Mouse (Mus musculus) neural tube, embryonic 14.5 days (tissue): ENCODE results near the gene Gpbar1. TPM values are rescaled to one million over a fixed set of nuclear protein-coding genes. Genes with fewer than 3 reads are reported as not detected.

Source experiments
- ATAC-seq: fragments of 200-750 bp; cut with Nextera tagmentation; 2 replicates; pipeline ENCODE4 v1.8.0; 2017; ENCODE audit warnings: low read depth, mild to moderate bottlenecking, moderate TSS enrichment, moderate library complexity
- H3K27ac ChIP-seq: fragments of 300-500 bp; sonication (generic); 2 replicates; pipeline ENCODE4 v1.5.1; 2014; ENCODE audit warnings: low read depth, mild to moderate bottlenecking, control low read depth, low read length, moderate library complexity, mixed read lengths
- H3K27me3 ChIP-seq: fragments of 300-500 bp; sonication (generic); 2 replicates; pipeline ENCODE4 v1.6.1; 2014; ENCODE audit warnings: low read length; ENCODE audit not compliant: control insufficient read depth, insufficient read depth
- H3K36me3 ChIP-seq: fragments of 300-500 bp; sonication (generic); 2 replicates; pipeline ENCODE4 v1.6.1; 2014; ENCODE audit warnings: low read length, mixed read lengths; ENCODE audit not compliant: control insufficient read depth, insufficient read depth
- H3K4me1 ChIP-seq: fragments of 300-500 bp; sonication (generic); 2 replicates; pipeline ENCODE4 v1.6.1; 2014; ENCODE audit warnings: low read length; ENCODE audit not compliant: control insufficient read depth, insufficient read depth
- H3K4me2 ChIP-seq: fragments of 300-500 bp; sonication (generic); 2 replicates; pipeline ENCODE4 v1.6.1; 2014; ENCODE audit warnings: mild to moderate bottlenecking, low read depth, low read length, control low read depth
- H3K4me3 ChIP-seq: fragments of 300-500 bp; sonication (generic); 2 replicates; pipeline ENCODE4 v1.5.1; 2014; ENCODE audit warnings: low read depth, low read length, control low read depth, mixed read lengths
- H3K9ac ChIP-seq: fragments of 300-500 bp; sonication (generic); replicated peaks from 2 replicates; pipeline ENCODE4 v1.6.1; 2014; ENCODE audit warnings: low read depth, mild to moderate bottlenecking, control low read depth, low read length, mixed read lengths
- H3K9me3 ChIP-seq: fragments of 300-500 bp; sonication (generic); 2 replicates; pipeline ENCODE4 v1.6.1; 2016; ENCODE audit warnings: low read length; ENCODE audit not compliant: control insufficient read depth
- WGBS: fragments of 180-500 bp; shearing (Covaris S2); extraction: QIAGEN DNeasy Blood & Tissue Kit; methylation state at CpG from one replicate; pipeline ENCODE4 v1.1.7; 2014; 5-methylcytosine and 5-hydroxymethylcytosine counted together
- polyA plus RNA-seq: library from polyadenylated mRNA; unstranded; fragments of >200 nt; fragmentation: Nextera tagmentation; extraction: Ambion mirVana; gene quantifications from 2 replicates; pipeline ENCODE4 v1.2.1, GENCODE M21; 2014

Gene Gpbar1
- polyA plus RNA-seq, 1 experiment from 2014 or later = not detected

DNA sequence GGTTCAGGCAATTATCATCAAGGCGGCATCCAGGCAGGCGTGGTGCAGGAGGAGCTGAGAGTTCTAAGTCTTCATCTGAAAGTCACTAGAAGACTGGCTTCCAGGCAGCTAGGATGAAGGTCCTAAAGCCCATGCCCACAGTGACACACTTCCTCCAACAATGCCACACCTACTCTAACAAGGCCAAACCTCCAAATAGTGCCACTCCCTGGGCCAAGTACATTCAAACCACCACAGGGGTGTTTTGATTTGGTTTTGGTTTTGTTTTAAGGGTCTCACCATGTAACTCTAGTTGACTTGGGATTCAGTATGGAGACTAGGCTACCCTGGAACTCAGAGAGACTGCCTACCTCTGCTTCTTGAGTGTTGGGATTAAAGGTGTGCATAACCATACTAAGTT, 27.2 kb downstream of the Gpbar1 start, which contains the start of gene Tmbim1:
Gene Tmbim1, minus strand, starts transcription at position 101 of the 400 bp plus-strand sequence.
- H3K36me3 ChIP-seq = no peaks in the 10 kb centered on the region
- no peak within 1 kb of the TSS for H3K27ac ChIP-seq
- H3K4me2 ChIP-seq = peak within 1 kb of the TSS; percentile 60; the same call in 1 of the 2 replicates
- 82% methylated on average over 2 of the region's 2 CpGs for WGBS
- H3K9ac ChIP-seq = no peak within 1 kb of the TSS
- no peak for ATAC-seq
- no peaks in the 10 kb centered on the region for H3K9me3 ChIP-seq
- H3K4me1 ChIP-seq = peaks cover 7% of the 10 kb centered on the region; the same call in 1 of the 2 replicates
- H3K4me3 ChIP-seq = no peak within 1 kb of the TSS
- H3K27me3 ChIP-seq = no peaks in the 10 kb centered on the region

DNA sequence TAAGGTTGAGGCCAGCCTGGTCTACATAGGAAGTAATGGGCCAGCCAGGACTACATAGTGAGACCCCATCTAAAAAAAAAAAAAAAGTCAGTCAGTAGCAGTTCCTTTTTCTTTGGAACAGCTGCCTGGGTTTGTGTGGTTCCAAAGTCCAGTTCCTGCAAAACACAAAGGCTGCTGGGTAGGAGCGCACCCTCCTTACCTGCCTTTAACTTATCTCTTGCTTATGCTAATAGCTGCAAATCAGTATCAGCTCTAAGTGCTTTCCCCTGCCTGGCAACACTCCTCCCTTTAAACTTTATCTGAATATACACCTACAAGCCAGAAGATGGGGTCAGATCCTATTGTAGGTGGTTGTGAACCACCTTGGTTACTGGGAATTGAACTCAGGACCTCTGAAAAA, 28.8 kb downstream of the Gpbar1 start:
- Histone ChIP-seq H3K36me3 (no peaks in the 10 kb centered on the region), H3K4me2 (no peak overlapping the region), H3K9ac (no peak overlapping the region), H3K4me1 (peaks cover 7% of the 10 kb centered on the region; the same call in 1 of the 2 replicates), H3K27me3 (no peaks in the 10 kb centered on the region), H3K4me3 (no peak overlapping the region), H3K27ac (no peak overlapping the region), H3K9me3 (no peaks in the 10 kb centered on the region)
- ATAC-seq = no peak
- WGBS = 95% methylated on average over 1 of the region's 1 CpGs

DNA sequence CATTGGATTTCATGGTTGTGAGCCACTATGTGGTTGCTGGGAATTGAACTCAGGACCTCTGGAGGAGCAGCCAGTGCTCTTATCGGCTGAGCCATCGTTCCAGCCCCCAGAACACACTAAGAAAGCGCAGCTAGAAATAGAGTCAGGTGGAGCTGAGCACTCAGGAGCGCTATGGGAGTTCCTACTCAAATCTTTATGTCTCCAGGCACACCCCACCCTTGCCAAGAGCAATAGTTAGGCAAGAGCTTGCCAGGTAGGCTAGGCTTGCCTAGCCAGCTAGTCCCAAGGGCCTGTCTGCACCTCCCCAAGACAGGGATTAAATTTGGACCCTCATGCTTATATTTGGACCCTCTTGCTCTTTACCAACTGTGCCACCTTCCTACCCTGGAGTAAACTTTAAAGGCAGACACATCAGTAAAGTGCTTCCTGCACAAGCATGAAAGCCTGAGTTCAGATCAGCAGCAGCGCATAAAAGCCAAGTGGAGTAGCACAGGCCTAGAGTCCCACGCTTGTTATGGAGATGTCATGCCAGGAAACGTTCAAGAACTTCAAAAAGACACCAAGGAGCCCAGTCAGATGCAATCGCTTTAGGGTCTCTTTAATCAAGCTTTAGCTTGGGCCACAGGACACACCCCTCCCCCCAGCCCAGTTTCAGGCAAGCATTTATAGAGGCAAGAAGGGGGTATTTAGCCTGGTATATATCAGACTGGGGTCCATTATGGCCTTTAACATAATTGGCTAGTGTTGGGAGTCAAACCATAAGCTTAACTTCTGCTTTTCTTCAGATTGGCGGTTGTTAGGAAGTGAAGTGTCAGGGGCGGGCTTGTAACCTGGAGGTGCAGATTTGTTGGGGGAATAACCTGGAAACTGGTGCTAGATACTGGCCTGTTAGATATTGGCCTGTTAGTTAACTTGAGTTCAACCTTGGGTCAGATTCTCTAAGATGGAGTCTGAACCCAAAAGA, 29.9 kb downstream of the Gpbar1 start:
- no peaks in the 10 kb centered on the region for H3K36me3 ChIP-seq
- 57% methylated on average over 10 of the region's 10 CpGs for WGBS

DNA sequence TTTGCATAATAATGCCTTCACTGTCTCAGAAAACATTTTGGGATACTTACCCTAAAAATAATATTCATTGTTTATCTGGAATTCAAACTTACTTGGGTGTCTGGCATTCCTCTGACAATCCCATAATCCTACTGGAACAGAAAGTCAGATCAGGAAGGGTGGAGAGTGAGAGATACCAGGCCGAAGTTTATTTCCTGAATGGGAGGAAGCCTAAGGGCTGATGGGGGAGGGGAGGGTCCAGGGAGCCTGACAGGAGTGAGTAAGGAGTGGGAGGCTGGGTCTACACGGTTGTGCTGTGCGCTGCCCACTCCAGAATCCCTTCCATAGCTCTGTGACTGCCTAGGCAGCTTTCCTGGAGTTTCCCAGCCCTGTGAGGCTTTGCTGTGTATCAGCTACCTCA, 31.4 kb downstream of the Gpbar1 start:
- Histone ChIP-seq H3K4me1 (no peaks in the 10 kb centered on the region), H3K4me2 (no peak overlapping the region), H3K27ac (no peak overlapping the region), H3K9me3 (no peaks in the 10 kb centered on the region), H3K4me3 (no peak overlapping the region), H3K27me3 (no peaks in the 10 kb centered on the region), H3K9ac (no peak overlapping the region), H3K36me3 (no peaks in the 10 kb centered on the region)
- no peak for ATAC-seq
- 55% methylated on average over 3 of the region's 3 CpGs for WGBS

More for the DNA sequence above, 29.9 kb downstream of the Gpbar1 start:
- Histone ChIP-seq H3K4me1 (peaks cover 7% of the 10 kb centered on the region; the same call in 1 of the 2 replicates), H3K4me3 (no peak overlapping the region), H3K4me2 (no peak overlapping the region), H3K27me3 (no peaks in the 10 kb centered on the region), H3K9ac (no peak overlapping the region), H3K9me3 (no peaks in the 10 kb centered on the region), H3K27ac (no peak overlapping the region)
- no peak for ATAC-seq

DNA sequence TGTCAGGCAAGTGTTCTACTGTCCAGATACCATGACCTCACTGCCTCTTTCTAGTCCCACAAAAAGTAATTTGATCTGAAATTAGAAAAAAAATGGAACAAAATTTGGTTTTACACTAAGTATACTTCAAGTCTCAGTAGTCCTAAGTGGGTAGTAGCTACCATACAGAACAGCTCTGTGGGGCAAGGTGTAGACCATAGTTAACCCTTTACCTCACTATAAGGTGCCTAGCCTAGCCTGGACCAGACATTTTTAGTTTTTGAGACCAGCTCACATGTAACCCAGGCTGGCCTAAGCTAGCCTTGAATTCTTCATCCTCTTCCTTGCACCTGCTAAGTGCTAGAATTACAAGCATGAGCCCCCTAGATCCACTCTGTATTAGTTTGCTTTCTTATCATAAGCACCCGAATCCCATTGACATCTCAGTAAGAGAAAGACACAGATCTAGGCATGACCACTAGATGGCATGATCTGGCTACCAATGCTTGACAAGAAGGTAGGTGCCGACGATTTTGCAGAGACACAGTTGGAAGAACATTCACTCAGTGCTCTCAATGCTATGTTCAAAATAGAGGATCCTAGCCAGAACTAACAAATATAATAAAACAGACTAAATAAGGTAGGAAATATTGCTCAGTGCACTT, 34.8 kb downstream of the Gpbar1 start:
- Histone ChIP-seq H3K36me3 (no peaks in the 10 kb centered on the region), H3K27ac (no peak overlapping the region), H3K9ac (no peak overlapping the region), H3K9me3 (no peaks in the 10 kb centered on the region), H3K27me3 (no peaks in the 10 kb centered on the region), H3K4me3 (no peak overlapping the region), H3K4me1 (no peaks in the 10 kb centered on the region), H3K4me2 (no peak overlapping the region)
- peak; percentile 65; the same call in 1 of the 2 replicates for ATAC-seq
- WGBS = 6% methylated on average over 3 of the region's 3 CpGs

DNA sequence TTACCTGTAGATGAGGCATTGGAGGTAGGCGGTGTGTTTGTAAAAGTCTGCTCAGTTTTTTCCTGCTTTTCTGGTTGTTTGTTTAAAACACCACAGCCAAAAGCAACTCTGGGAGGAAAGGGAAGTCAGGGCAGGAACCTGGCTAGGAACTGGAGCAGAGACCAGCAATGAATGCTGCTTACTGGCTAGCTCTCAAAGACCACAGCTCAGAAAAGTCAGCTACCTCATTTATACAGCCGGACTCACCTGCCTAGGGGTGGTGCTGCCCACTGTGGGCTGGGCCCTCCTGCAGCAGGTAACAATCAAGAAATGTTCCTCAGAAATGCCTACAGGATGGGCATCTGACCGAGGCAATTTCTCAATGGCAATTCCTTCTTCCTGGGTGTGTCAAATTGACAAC, 36.4 kb downstream of the Gpbar1 start:
- H3K27me3 ChIP-seq = no peaks in the 10 kb centered on the region
- no peak overlapping the region for H3K9ac ChIP-seq
- no peak overlapping the region for H3K4me3 ChIP-seq
- 87% methylated on average over 3 of the region's 3 CpGs for WGBS
- H3K9me3 ChIP-seq = no peaks in the 10 kb centered on the region
- no peak overlapping the region for H3K4me2 ChIP-seq
- no peaks in the 10 kb centered on the region for H3K36me3 ChIP-seq
- no peak overlapping the region for H3K27ac ChIP-seq
- no peaks in the 10 kb centered on the region for H3K4me1 ChIP-seq
- ATAC-seq = no peak

DNA sequence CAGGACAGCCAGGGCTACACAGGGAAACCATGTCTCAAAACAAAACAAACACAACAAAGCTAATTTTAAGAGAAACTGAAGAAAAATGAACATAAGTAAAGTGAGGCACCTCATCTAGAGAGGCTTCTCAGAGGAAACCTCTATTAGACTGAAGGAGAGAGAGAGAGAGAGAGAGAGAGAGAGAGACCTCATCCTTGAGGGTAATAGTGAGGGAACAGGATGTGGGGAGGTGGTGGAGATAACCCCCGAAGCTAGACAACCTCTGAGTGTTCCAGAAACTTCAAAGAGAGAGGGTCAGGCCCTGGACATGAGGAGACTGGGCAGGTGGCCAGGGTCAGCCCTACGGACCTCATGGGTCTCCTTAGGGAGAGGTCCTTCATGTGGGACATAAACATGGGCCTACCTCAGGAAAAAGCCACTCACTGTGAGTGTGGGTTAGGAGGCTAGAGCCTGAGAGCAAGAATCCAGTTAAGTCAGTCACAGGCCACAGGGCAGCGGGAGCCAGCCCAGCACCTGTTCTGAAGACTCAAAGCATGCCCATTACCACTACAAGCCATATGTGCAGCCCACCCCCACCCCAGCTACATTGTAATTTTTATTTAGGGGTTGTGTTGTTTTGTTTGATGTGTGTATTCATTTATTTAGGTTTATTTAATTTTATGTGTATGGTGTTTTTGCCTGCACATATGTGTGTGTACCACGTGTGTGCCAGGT, 37.9 kb downstream of the Gpbar1 start:
- no peak overlapping the region for H3K9ac ChIP-seq
- H3K27me3 ChIP-seq = no peaks in the 10 kb centered on the region
- no peak for ATAC-seq
- no peaks in the 10 kb centered on the region for H3K36me3 ChIP-seq
- no peak overlapping the region for H3K4me3 ChIP-seq
- WGBS = 81% methylated on average over 4 of the region's 4 CpGs
- no peak overlapping the region for H3K4me2 ChIP-seq
- no peaks in the 10 kb centered on the region for H3K9me3 ChIP-seq
- no peaks in the 10 kb centered on the region for H3K4me1 ChIP-seq
- H3K27ac ChIP-seq = no peak overlapping the region

DNA sequence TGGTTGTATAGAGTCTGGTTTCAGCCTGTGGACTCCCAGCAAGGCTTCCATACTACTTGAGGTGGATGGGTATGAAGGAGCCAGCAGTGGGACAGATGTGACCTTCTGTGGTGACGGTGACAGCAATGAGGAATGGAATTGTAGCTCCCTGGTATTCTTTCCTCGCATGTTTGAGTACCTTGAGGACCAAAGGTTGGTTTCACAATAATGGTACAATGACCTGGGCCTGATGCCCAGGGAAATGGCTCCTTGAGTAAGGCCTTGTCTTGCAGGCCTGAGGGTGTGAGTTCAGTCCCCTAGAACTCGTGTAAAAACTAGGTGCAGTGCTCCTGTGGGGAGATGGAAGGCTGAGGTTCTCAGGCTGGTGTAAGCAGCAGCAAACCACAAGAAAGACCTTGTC, 40.4 kb downstream of the Gpbar1 start:
- H3K4me2 ChIP-seq = no peak overlapping the region
- ATAC-seq = no peak
- WGBS = 93% methylated on average over 3 of the region's 3 CpGs
- H3K27ac ChIP-seq = no peak overlapping the region
- H3K4me3 ChIP-seq = no peak overlapping the region
- no peak overlapping the region for H3K9ac ChIP-seq
- no peaks in the 10 kb centered on the region for H3K27me3 ChIP-seq
- no peaks in the 10 kb centered on the region for H3K9me3 ChIP-seq
- no peaks in the 10 kb centered on the region for H3K36me3 ChIP-seq
- H3K4me1 ChIP-seq = no peaks in the 10 kb centered on the region
